Mouse (Mus musculus) kidney, embryonic 15.5 days (tissue): ENCODE results near the gene Cyp27b1. TPM values are rescaled to one million over a fixed set of nuclear protein-coding genes. Genes with fewer than 3 reads are reported as not detected.
A peak's percentile ranks its signal among the peaks of the same experiment; 100 is the strongest.

Experiments used
- ATAC-seq: fragments of 200-750 bp; cut with Nextera tagmentation; replicated peaks from 2 replicates; pipeline ENCODE4 v1.8.0; 2017; ENCODE audit warnings: moderate TSS enrichment; ENCODE audit not compliant: low FRiP score
- H3K27ac ChIP-seq: fragments of 300-500 bp; sonication (generic); 2 replicates; pipeline ENCODE4 v1.5.1; 2015; ENCODE audit warnings: mild to moderate bottlenecking, inconsistent platforms
- H3K27me3 ChIP-seq: fragments of 300-500 bp; sonication (generic); 2 replicates; pipeline ENCODE4 v1.6.1; 2015; ENCODE audit warnings: inconsistent platforms
- H3K36me3 ChIP-seq: fragments of 300-500 bp; sonication (generic); 2 replicates; pipeline ENCODE4 v1.6.1; 2015; ENCODE audit warnings: inconsistent platforms
- H3K4me1 ChIP-seq: fragments of 300-500 bp; sonication (generic); 2 replicates; pipeline ENCODE4 v1.6.1; 2015; ENCODE audit warnings: inconsistent platforms
- H3K4me2 ChIP-seq: fragments of 300-500 bp; sonication (generic); 2 replicates; pipeline ENCODE4 v1.6.1; 2015; ENCODE audit warnings: moderate library complexity, mild to moderate bottlenecking, inconsistent platforms
- H3K4me3 ChIP-seq: fragments of 300-500 bp; sonication (generic); replicated peaks from 2 replicates; pipeline ENCODE4 v1.5.1; 2015; ENCODE audit warnings: mild to moderate bottlenecking, inconsistent platforms
- H3K9ac ChIP-seq: fragments of 300-500 bp; sonication (generic); 2 replicates; pipeline ENCODE4 v1.6.1; 2015; ENCODE audit warnings: mild to moderate bottlenecking, inconsistent platforms
- H3K9me3 ChIP-seq: fragments of 300-500 bp; sonication (generic); replicated peaks from 2 replicates; pipeline ENCODE4 v1.6.1; 2016; ENCODE audit warnings: inconsistent platforms
- WGBS: fragments of 180-500 bp; shearing (Covaris S2); methylation state at CpG from one replicate; pipeline ENCODE4 v1.1.7; 2015; ENCODE audit warnings: mixed read lengths; 5-methylcytosine and 5-hydroxymethylcytosine counted together
- polyA plus RNA-seq: library from polyadenylated mRNA; unstranded; fragments of >200 nt; fragmentation: Nextera tagmentation; extraction: Ambion mirVana; gene quantifications from 2 replicates; pipeline ENCODE4 v1.2.1, GENCODE M21; 2015

The Cyp27b1 gene
- 9.9 and 12.3 TPM in 2 replicates for polyA plus RNA-seq

DNA sequence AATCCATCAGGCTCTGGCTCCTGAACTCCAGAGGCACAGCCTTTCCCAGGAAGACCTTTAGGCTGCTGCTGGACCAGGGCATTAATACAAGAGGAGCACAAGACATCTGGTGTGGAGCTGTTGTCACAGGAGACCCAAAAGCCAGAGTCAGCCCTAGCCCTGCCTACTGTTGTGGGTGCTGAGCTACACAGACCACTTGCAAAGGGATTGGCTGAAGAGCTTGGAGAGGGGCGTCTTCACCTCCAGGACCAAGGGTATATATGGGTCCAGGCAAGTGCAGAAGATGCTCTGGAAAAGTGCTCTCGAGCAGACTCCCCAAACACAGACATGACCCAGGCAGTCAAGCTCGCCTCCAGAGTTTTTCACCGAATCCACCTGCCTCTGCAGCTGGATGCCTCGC, at the start of gene Cyp27b1:
Cyp27b1 (plus strand) TSS at position 297 of the 400 bp plus-strand sequence.
- no peak within 1 kb of the TSS for H3K27ac ChIP-seq
- peaks cover 29% of the 10 kb centered on the region for H3K4me1 ChIP-seq
- no peak for ATAC-seq
- peak within 1 kb of the TSS; percentile 50 for H3K4me2 ChIP-seq
- H3K9me3 ChIP-seq: no peaks in the 10 kb centered on the region
- WGBS: 33% methylated on average over 5 of the region's 5 CpGs
- H3K27me3 ChIP-seq: peaks cover 56% of the 10 kb centered on the region
- H3K4me3 ChIP-seq: peak within 1 kb of the TSS; percentile 31
- H3K36me3 ChIP-seq: peaks cover 17% of the 10 kb centered on the region
- H3K9ac ChIP-seq: peak within 1 kb of the TSS; percentile 14; the same call in 1 of the 2 replicates

GRCm38 (mm10) chr10:127000529-127000928, 47.5 kb upstream of the Cyp27b1 start, which contains the start of gene Avil:
TSS of gene Avil (plus strand) at chr10:127000709.
- Histone ChIP-seq H3K9ac (no peak within 1 kb of the TSS), H3K4me1 (peaks cover 4% of the 10 kb centered on the region; the same call in 1 of the 2 replicates), H3K4me2 (no peak within 1 kb of the TSS), H3K4me3 (no peak within 1 kb of the TSS), H3K27me3 (no peaks in the 10 kb centered on the region), H3K27ac (no peak within 1 kb of the TSS), H3K36me3 (peaks cover 45% of the 10 kb centered on the region), H3K9me3 (no peaks in the 10 kb centered on the region)
- ATAC-seq: 0 out of 2 replicates have a peak, but pooled peaks have one; percentile 34
- WGBS: 89% methylated on average over 5 of the region's 5 CpGs

- H3K9me3 ChIP-seq: no peaks in the 10 kb centered on the region
- no peak for ATAC-seq
- H3K4me2 ChIP-seq: no peak overlapping the region
- H3K4me3 ChIP-seq: no peak overlapping the region
- H3K36me3 ChIP-seq: peaks cover 37% of the 10 kb centered on the region
- peaks cover 4% of the 10 kb centered on the region; the same call in 1 of the 2 replicates for H3K4me1 ChIP-seq
- H3K9ac ChIP-seq: no peak overlapping the region
- no peak overlapping the region for H3K27ac ChIP-seq
- 80% methylated on average over 9 of the region's 9 CpGs for WGBS
- H3K27me3 ChIP-seq: no peaks in the 10 kb centered on the region
Observed at GRCm38 (mm10) chr10:127001297-127001696, 46.8 kb upstream of the Cyp27b1 start.

- H3K4me2 ChIP-seq: no peak overlapping the region
- H3K9ac ChIP-seq: no peak overlapping the region
- H3K27ac ChIP-seq: no peak overlapping the region
- 83% methylated on average over 1 of the region's 1 CpGs for WGBS
- peaks cover 36% of the 10 kb centered on the region for H3K36me3 ChIP-seq
- H3K4me3 ChIP-seq: no peak overlapping the region
- H3K4me1 ChIP-seq: peaks cover 4% of the 10 kb centered on the region; the same call in 1 of the 2 replicates
- no peaks in the 10 kb centered on the region for H3K9me3 ChIP-seq
- ATAC-seq: no peak
- no peaks in the 10 kb centered on the region for H3K27me3 ChIP-seq
Observed at GRCm38 (mm10) chr10:127002056-127002455, 46.0 kb upstream of the Cyp27b1 start.

- Histone ChIP-seq H3K27ac (no peak overlapping the region), H3K4me3 (no peak overlapping the region), H3K36me3 (peaks cover 29% of the 10 kb centered on the region), H3K9ac (no peak overlapping the region), H3K4me1 (no peaks in the 10 kb centered on the region; the same call in 1 of the 2 replicates), H3K27me3 (no peaks in the 10 kb centered on the region), H3K4me2 (no peak overlapping the region), H3K9me3 (no peaks in the 10 kb centered on the region)
- WGBS: 88% methylated on average over 5 of the region's 5 CpGs
- no peak for ATAC-seq
Observed at GRCm38 (mm10) chr10:127002765-127003164, 45.3 kb upstream of the Cyp27b1 start.

DNA sequence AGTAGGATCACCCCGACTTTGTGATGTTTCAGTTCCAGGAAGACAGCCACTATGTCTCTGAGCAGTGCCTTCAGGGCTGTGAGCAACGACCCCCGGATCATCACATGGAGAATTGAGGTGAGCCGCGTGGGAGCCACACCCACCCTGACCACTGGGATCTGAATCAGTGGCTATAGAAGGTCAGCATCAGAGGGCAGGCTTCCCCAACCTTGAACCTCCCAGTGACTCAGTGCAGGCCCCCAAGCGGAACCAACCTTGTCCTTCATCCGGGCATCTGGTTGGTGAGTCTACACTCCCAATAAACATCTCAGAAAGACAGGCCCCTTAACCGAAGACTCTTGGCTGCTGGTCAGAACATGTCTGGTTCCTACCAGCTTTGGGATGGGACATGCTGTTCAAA, 44.7 kb upstream of the Cyp27b1 start:
- Histone ChIP-seq H3K4me3 (no peak overlapping the region), H3K9ac (no peak overlapping the region), H3K4me2 (no peak overlapping the region), H3K27ac (0 out of 2 replicates have a peak overlapping the region, but pooled peaks have one; percentile 15), H3K4me1 (no peaks in the 10 kb centered on the region), H3K9me3 (no peaks in the 10 kb centered on the region), H3K27me3 (no peaks in the 10 kb centered on the region), H3K36me3 (peaks cover 24% of the 10 kb centered on the region)
- no peak for ATAC-seq
- 84% methylated on average over 8 of the region's 8 CpGs for WGBS

- no peaks in the 10 kb centered on the region for H3K9me3 ChIP-seq
- H3K9ac ChIP-seq: no peak overlapping the region
- ATAC-seq: no peak
- no peak overlapping the region for H3K4me3 ChIP-seq
- 0 out of 2 replicates have a peak overlapping the region, but pooled peaks have one; percentile 15 for H3K27ac ChIP-seq
- H3K4me2 ChIP-seq: no peak overlapping the region
- no peaks in the 10 kb centered on the region for H3K4me1 ChIP-seq
- no peaks in the 10 kb centered on the region for H3K27me3 ChIP-seq
- peaks cover 19% of the 10 kb centered on the region for H3K36me3 ChIP-seq
- 76% methylated on average over 7 of the region's 7 CpGs for WGBS
Observed at GRCm38 (mm10) chr10:127003806-127004205, 44.2 kb upstream of the Cyp27b1 start.

GRCm38 (mm10) chr10:127016488-127016887, 31.6 kb upstream of the Cyp27b1 start:
- WGBS: 65% methylated on average over 5 of the region's 5 CpGs
- 0 out of 2 replicates have a peak, but pooled peaks have one; percentile 45 for ATAC-seq
- H3K4me1 ChIP-seq: no peaks in the 10 kb centered on the region
- H3K9me3 ChIP-seq: no peaks in the 10 kb centered on the region
- no peak overlapping the region for H3K9ac ChIP-seq
- no peak overlapping the region for H3K27ac ChIP-seq
- H3K27me3 ChIP-seq: no peaks in the 10 kb centered on the region
- no peaks in the 10 kb centered on the region for H3K36me3 ChIP-seq
- no peak overlapping the region for H3K4me2 ChIP-seq
- no peak overlapping the region for H3K4me3 ChIP-seq

DNA sequence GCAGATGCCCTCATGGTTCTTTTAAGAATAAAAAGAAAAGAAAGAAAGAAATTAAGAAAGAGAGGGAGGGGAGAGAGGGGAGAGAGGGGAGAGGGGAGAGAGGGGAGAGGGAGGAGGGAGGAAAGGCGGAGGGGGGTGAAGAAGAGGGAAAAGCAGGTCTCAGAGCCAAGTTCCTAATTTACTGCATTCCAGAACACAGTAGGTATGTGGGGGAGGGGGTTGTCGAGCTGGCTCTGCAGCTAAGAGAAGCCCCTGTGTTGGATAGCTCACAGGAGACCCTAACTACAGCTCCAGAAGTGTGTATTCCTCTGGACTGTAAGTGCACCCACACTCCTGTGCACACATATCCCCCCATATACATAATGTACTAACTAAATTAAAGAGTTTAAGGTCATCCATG, 31.0 kb upstream of the Cyp27b1 start:
- no peak overlapping the region for H3K4me2 ChIP-seq
- no peak for ATAC-seq
- 8% methylated on average over 2 of the region's 2 CpGs for WGBS
- no peaks in the 10 kb centered on the region for H3K27me3 ChIP-seq
- no peaks in the 10 kb centered on the region for H3K4me1 ChIP-seq
- no peak overlapping the region for H3K9ac ChIP-seq
- no peaks in the 10 kb centered on the region for H3K9me3 ChIP-seq
- no peak overlapping the region for H3K27ac ChIP-seq
- H3K36me3 ChIP-seq: peaks cover 5% of the 10 kb centered on the region; the same call in 1 of the 2 replicates
- no peak overlapping the region for H3K4me3 ChIP-seq

GRCm38 (mm10) chr10:127018422-127018821, 29.6 kb upstream of the Cyp27b1 start:
- H3K9me3 ChIP-seq: no peaks in the 10 kb centered on the region
- no peak overlapping the region for H3K9ac ChIP-seq
- no peak overlapping the region for H3K27ac ChIP-seq
- WGBS: 66% methylated on average over 16 of the region's 16 CpGs
- no peak overlapping the region for H3K4me3 ChIP-seq
- peaks cover 17% of the 10 kb centered on the region for H3K36me3 ChIP-seq
- no peak overlapping the region for H3K4me2 ChIP-seq
- no peaks in the 10 kb centered on the region for H3K27me3 ChIP-seq
- no peak for ATAC-seq
- no peaks in the 10 kb centered on the region for H3K4me1 ChIP-seq

GRCm38 (mm10) chr10:127030336-127031296, 17.4 kb upstream of the Cyp27b1 start, which contains the start of gene Tsfm:
TSS of gene Tsfm (minus strand) at chr10:127030840.
- Histone ChIP-seq H3K4me1 (peaks cover 15% of the 10 kb centered on the region), H3K9ac (peak within 1 kb of the TSS; percentile 89), H3K36me3 (peaks cover 39% of the 10 kb centered on the region), H3K27me3 (no peaks in the 10 kb centered on the region), H3K27ac (peak within 1 kb of the TSS; percentile 89), H3K4me2 (peak within 1 kb of the TSS; percentile 85), H3K9me3 (no peaks in the 10 kb centered on the region), H3K4me3 (peak within 1 kb of the TSS; percentile 95)
- WGBS: 5% methylated on average over 56 of the region's 56 CpGs
- peak; percentile 90 for ATAC-seq

DNA sequence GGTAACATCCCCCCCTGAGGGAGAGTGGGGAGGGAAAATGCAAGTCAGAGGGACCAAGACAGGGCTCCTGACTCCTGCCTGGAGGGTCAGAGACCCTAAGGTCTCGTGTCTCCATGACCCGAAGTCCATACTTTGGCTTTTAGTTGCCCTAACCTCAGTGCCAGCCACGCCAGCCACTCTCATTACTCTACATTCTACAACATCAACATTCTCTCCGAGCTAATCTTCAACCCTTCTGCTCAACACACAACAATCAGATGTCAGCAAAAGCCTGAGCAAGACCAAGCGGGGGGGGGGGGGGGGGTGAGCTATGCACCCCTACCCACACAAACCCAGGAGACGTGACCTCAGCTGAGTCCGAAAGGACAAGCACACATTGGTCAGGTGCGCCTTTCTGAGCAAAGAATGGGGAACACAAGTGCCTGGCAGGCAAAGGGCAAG, 14.7 kb upstream of the Cyp27b1 start:
- Histone ChIP-seq H3K4me1 (peaks cover 15% of the 10 kb centered on the region), H3K9ac (no peak overlapping the region), H3K4me2 (no peak overlapping the region), H3K9me3 (no peaks in the 10 kb centered on the region), H3K4me3 (no peak overlapping the region), H3K27me3 (no peaks in the 10 kb centered on the region), H3K27ac (0 out of 2 replicates have a peak overlapping the region, but pooled peaks have one; percentile 9), H3K36me3 (peaks cover 12% of the 10 kb centered on the region)
- 0 out of 2 replicates have a peak, but pooled peaks have one; percentile 30 for ATAC-seq
- 88% methylated on average over 8 of the region's 8 CpGs for WGBS
